ENCODE assay signal across 10 mouse cellular contexts in the genomic region with DNA sequence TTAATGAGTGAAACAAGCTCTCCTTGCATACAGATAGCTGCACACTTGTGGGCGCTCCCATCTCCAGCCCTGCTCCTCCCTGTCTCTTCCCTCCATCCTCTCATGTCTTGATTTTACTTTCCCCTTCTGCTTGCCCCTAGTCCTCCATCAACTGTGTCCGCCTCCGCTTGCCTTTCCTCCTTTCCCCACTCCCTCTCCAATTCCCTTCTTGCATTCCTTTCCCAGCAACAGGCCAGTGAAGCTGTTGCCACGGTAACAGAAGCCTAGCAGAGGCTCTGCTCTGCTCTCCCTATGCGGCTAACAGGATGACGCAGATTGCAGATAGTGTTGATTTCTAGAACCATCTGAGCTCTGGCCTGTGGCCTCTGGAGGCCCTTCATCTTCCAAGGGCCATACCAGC. TPM values are rescaled to one million over a fixed set of nuclear protein-coding genes. Genes with fewer than 3 reads are reported as not detected.
DNase-seq lines count a peak whose midpoint lies in the region; ATAC-seq and TF ChIP-seq lines count a peak whose summit lies in the region.
"Had no signal": no experiment of that assay in that cellular context is flagged by ENCODE, and none has a peak within 500 bp of the region (broad histone marks: within the 10 kb centered on the region; RNA-seq: fewer than 3 reads in every experiment).

No protein-coding gene starts in this region.

- no peaks in the 10 kb centered on the region for H3K27me3 ChIP-seq in intestine, embryonic 14.5 days (replicated peaks; ENCODE audit: control insufficient read depth, insufficient read depth, low read length)
- H3K27me3 ChIP-seq in intestine, postnatal 0 days (replicated peaks; ENCODE audit: control insufficient read depth, insufficient read depth, low read length) = no peaks in the 10 kb centered on the region
- no peaks in the 10 kb centered on the region for H3K27me3 ChIP-seq in midbrain, postnatal 0 days (ENCODE audit: insufficient read depth, low read length)
- H3K27me3 ChIP-seq: CH12.LX had no signal

- no peaks in the 10 kb centered on the region for H3K36me3 ChIP-seq in intestine, embryonic 14.5 days (ENCODE audit: control insufficient read depth, insufficient read depth, low read length)
- H3K36me3 ChIP-seq in intestine, postnatal 0 days (ENCODE audit: control insufficient read depth, insufficient read depth) = no peaks in the 10 kb centered on the region; the same call in 1 of the 2 replicates
- no peaks in the 10 kb centered on the region for H3K36me3 ChIP-seq in midbrain, postnatal 0 days (ENCODE audit: insufficient read depth, low read length)

- ATAC-seq in intestine, embryonic 14.5 days (replicated peaks; ENCODE audit: low FRiP score, low TSS enrichment, low read depth) = 0 out of 2 replicates have a peak, but pooled peaks have one; percentile 54
- no peak for ATAC-seq in intestine, postnatal 0 days
- ATAC-seq in midbrain, postnatal 0 days (ENCODE audit: low FRiP score) = peak; percentile 66
- ATAC-seq in activated CD4-positive, CD25-positive, alpha-beta regulatory T cell, adult 4 months = no peak
- no peak for ATAC-seq in megakaryocyte-erythroid progenitor cell, adult 5-6 weeks (replicated peaks; ENCODE audit: low FRiP score, low TSS enrichment, poor library complexity, severe bottlenecking)

- DNase-seq in intestine, embryonic 14.5 days (ENCODE audit: low spot score) = no peak
- DNase-seq in fibroblast of lung, adult 2 months (ENCODE audit: low read depth) = peak; percentile 33
- DNase-seq in layer of hippocampus, adult 9-11 months = peak; percentile 84
- peak; percentile 89 for DNase-seq in midbrain, postnatal 0 days (ENCODE audit: low spot score)
- DNase-seq in spleen, adult 18-20 months = no peak

- 33% methylated on average over 6 of the region's 6 CpGs for WGBS in intestine, embryonic 14.5 days
- WGBS in intestine, postnatal 0 days = 53% methylated on average over 6 of the region's 6 CpGs
- WGBS in midbrain, postnatal 0 days = 9% methylated on average over 6 of the region's 6 CpGs

- H3K9me3 ChIP-seq in intestine, embryonic 14.5 days (ENCODE audit: control insufficient read depth, low read length) = no peaks in the 10 kb centered on the region
- H3K9me3 ChIP-seq in intestine, postnatal 0 days (ENCODE audit: control insufficient read depth) = no peaks in the 10 kb centered on the region
- H3K9me3 ChIP-seq in midbrain, postnatal 0 days (ENCODE audit: low read length) = no peaks in the 10 kb centered on the region

- no peak overlapping the region for H3K9ac ChIP-seq in intestine, embryonic 14.5 days (ENCODE audit: low read length)
- H3K9ac ChIP-seq in intestine, postnatal 0 days (ENCODE audit: low read depth, low read length) = no peak overlapping the region
- H3K9ac ChIP-seq in midbrain, postnatal 0 days (replicated peaks; ENCODE audit: low read length, poor library complexity, severe bottlenecking) = no peak overlapping the region

- peaks cover 26% of the 10 kb centered on the region for H3K4me1 ChIP-seq in intestine, embryonic 14.5 days (replicated peaks; ENCODE audit: control insufficient read depth, insufficient read depth, low read length)
- no peaks in the 10 kb centered on the region for H3K4me1 ChIP-seq in intestine, postnatal 0 days (replicated peaks; ENCODE audit: control insufficient read depth, insufficient read depth, low read length)
- peaks cover 39% of the 10 kb centered on the region for H3K4me1 ChIP-seq in midbrain, postnatal 0 days (ENCODE audit: insufficient read depth, low read length)

- no peak overlapping the region for H3K27ac ChIP-seq in intestine, embryonic 14.5 days (ENCODE audit: low read depth)
- no peak overlapping the region for H3K27ac ChIP-seq in intestine, postnatal 0 days (ENCODE audit: low read depth, low read length)
- peak overlapping the region; percentile 0; the same call in 1 of the 2 replicates for H3K27ac ChIP-seq in midbrain, postnatal 0 days (ENCODE audit: low read depth, low read length)

- no peak overlapping the region for H3K4me3 ChIP-seq in intestine, embryonic 14.5 days (ENCODE audit: low read depth, low read length)
- no peak overlapping the region for H3K4me3 ChIP-seq in intestine, postnatal 0 days (ENCODE audit: low read depth, low read length)
- H3K4me3 ChIP-seq in midbrain, postnatal 0 days (ENCODE audit: low read depth, low read length) = no peak overlapping the region
- H3K4me3 ChIP-seq: myocyte had no signal

- no peak for TF ChIP-seq CTCF in intestine, postnatal 0 days (IDR thresholded peaks at IDR 0.05; ENCODE audit: low read depth)
- TF ChIP-seq CTCF in midbrain, postnatal 0 days (IDR thresholded peaks at IDR 0.05) = no peak

- H3K4me2 ChIP-seq in intestine, embryonic 14.5 days (ENCODE audit: low read length) = no peak overlapping the region
- no peak overlapping the region for H3K4me2 ChIP-seq in intestine, postnatal 0 days (replicated peaks; ENCODE audit: low read depth)
- 0 out of 2 replicates have a peak overlapping the region, but pooled peaks have one; percentile 20 for H3K4me2 ChIP-seq in midbrain, postnatal 0 days (ENCODE audit: low read depth, low read length, poor library complexity, severe bottlenecking)

RNA-seq across cellular contexts. Expression of a gene that starts 21.9 kb away (rescaled TPM):
- 93.0 and 94.1 TPM in 2 replicates for polyA plus RNA-seq in intestine, embryonic 14.5 days (2014; fragmentation: Nextera tagmentation; extraction: Ambion mirVana)
- polyA plus RNA-seq in intestine, postnatal 0 days (2015; fragmentation: Nextera tagmentation; extraction: Ambion mirVana) = 34.5 and 36.5 TPM in 2 replicates
- 108 and 142 TPM in 2 replicates for total RNA-seq in midbrain, postnatal 0 days (2014; rRNA removed)
- 97.3 and 99.1 TPM in 2 replicates for polyA plus RNA-seq in midbrain, postnatal 0 days (2015; fragmentation: Nextera tagmentation; extraction: Ambion mirVana)
- 10 to 100 TPM; 54.6 to 59.1 TPM for polyA plus RNA-seq in activated CD4-positive, CD25-positive, alpha-beta regulatory T cell, adult 4 months (2017; shearing (Covaris generic))
- total RNA-seq in megakaryocyte-erythroid progenitor cell, adult 5-6 weeks (2014; fragmentation: Nextera tagmentation) = 48.8 and 56.3 TPM in 2 replicates
- total RNA-seq in megakaryocyte-erythroid progenitor cell, adult 5-6 weeks (2017) = 54.6 and 74.4 TPM in 2 replicates

RNA-seq across cellular contexts. Expression of a gene that starts 22.5 kb away (rescaled TPM):
- polyA plus RNA-seq in intestine, embryonic 14.5 days (2014; fragmentation: Nextera tagmentation; extraction: Ambion mirVana) = 3.8 and 4.9 TPM in 2 replicates
- 2.7 and 2.9 TPM in 2 replicates for polyA plus RNA-seq in intestine, postnatal 0 days (2015; fragmentation: Nextera tagmentation; extraction: Ambion mirVana)
- total RNA-seq in midbrain, postnatal 0 days (2014; rRNA removed) = 5.2 and 6.5 TPM in 2 replicates
- 5.1 and 6.1 TPM in 2 replicates for polyA plus RNA-seq in midbrain, postnatal 0 days (2015; fragmentation: Nextera tagmentation; extraction: Ambion mirVana)
- 1 to 10 TPM; 3.3 to 6.9 TPM for polyA plus RNA-seq in activated CD4-positive, CD25-positive, alpha-beta regulatory T cell, adult 4 months (2017; shearing (Covaris generic))
- 9.4 and 9.7 TPM in 2 replicates for total RNA-seq in megakaryocyte-erythroid progenitor cell, adult 5-6 weeks (2014; fragmentation: Nextera tagmentation)
- total RNA-seq in megakaryocyte-erythroid progenitor cell, adult 5-6 weeks (2017) = 3.0 and 6.9 TPM in 2 replicates

Comparison
In these comparisons a context has a peak if more than half of its experiments do, and no peak if none do; other contexts are left out.
1. ATAC-seq: peak in intestine, embryonic 14.5 days (single experiment) and midbrain, postnatal 0 days (single experiment); none in intestine, postnatal 0 days (single experiment), activated CD4-positive, CD25-positive, alpha-beta regulatory T cell, adult 4 months (single experiment) and megakaryocyte-erythroid progenitor cell, adult 5-6 weeks (single experiment).
2. DNase-seq: peak in fibroblast of lung, adult 2 months (single experiment), layer of hippocampus, adult 9-11 months (single experiment) and midbrain, postnatal 0 days (single experiment); none in intestine, embryonic 14.5 days (single experiment) and spleen, adult 18-20 months (0 of 2).